Mouse (Mus musculus): Measurements from ENCODE around the gene Gls. TPM values are rescaled to one million over a fixed set of nuclear protein-coding genes. Genes with fewer than 3 reads are reported as not detected.
A peak's percentile ranks its signal among the peaks of the same experiment; 100 is the strongest.

Gene Gls
- polyA plus RNA-seq, 1 experiment from 2014 or later, result 22.3 TPM

- H3K27me3 ChIP-seq, result no peaks in the 10 kb centered on the region
- no peak overlapping the region for H3K4me3 ChIP-seq
- no peak overlapping the region for H3K27ac ChIP-seq
- ATAC-seq (replicated peaks; ENCODE audit: insufficient number of reproducible peaks, insufficient read depth, low FRiP score, low read depth), result no peak
- peaks cover 13% of the 10 kb centered on the region for H3K4me1 ChIP-seq (replicated peaks)
- WGBS, result 70% methylated on average over 4 of the region's 4 CpGs
- no peaks in the 10 kb centered on the region for H3K9me3 ChIP-seq (replicated peaks)
- peaks cover 20% of the 10 kb centered on the region for H3K36me3 ChIP-seq
- H3K4me2 ChIP-seq, result no peak overlapping the region
- H3K9ac ChIP-seq, result no peak overlapping the region
These were observed 89.8 kb downstream of the Gls start for GRCm38 (mm10) chr1:52143191-52143590.

- H3K36me3 ChIP-seq, result peaks cover 31% of the 10 kb centered on the region
- H3K9ac ChIP-seq, result no peak overlapping the region
- H3K4me1 ChIP-seq (replicated peaks), result peaks cover 8% of the 10 kb centered on the region; the same call in 1 of the 2 replicates
- ATAC-seq (replicated peaks; ENCODE audit: insufficient number of reproducible peaks, insufficient read depth, low FRiP score, low read depth), result no peak
- no peaks in the 10 kb centered on the region for H3K9me3 ChIP-seq (replicated peaks)
- H3K4me3 ChIP-seq, result no peak overlapping the region
- H3K4me2 ChIP-seq, result no peak overlapping the region
- no peak overlapping the region for H3K27ac ChIP-seq
- no peaks in the 10 kb centered on the region for H3K27me3 ChIP-seq
- WGBS, result 57% methylated on average over 4 of the region's 4 CpGs
These were observed 90.9 kb downstream of the Gls start for GRCm38 (mm10) chr1:52142117-52142516.

- no peak for ATAC-seq (replicated peaks; ENCODE audit: insufficient number of reproducible peaks, insufficient read depth, low FRiP score, low read depth)
- Histone ChIP-seq H3K9ac (no peak overlapping the region), H3K27me3 (no peaks in the 10 kb centered on the region), H3K9me3 (replicated peaks) (no peaks in the 10 kb centered on the region), H3K4me1 (replicated peaks) (peaks cover 8% of the 10 kb centered on the region; the same call in 1 of the 2 replicates), H3K27ac (no peak overlapping the region), H3K4me2 (no peak overlapping the region), H3K4me3 (no peak overlapping the region), H3K36me3 (peaks cover 35% of the 10 kb centered on the region)
- WGBS, result 38% methylated on average over 3 of the region's 3 CpGs
These were observed 91.5 kb downstream of the Gls start for GRCm38 (mm10) chr1:52141482-52141881.

- Histone ChIP-seq H3K4me2 (no peak overlapping the region), H3K27ac (no peak overlapping the region), H3K9me3 (replicated peaks) (no peaks in the 10 kb centered on the region), H3K9ac (no peak overlapping the region), H3K4me1 (replicated peaks) (peaks cover 8% of the 10 kb centered on the region; the same call in 1 of the 2 replicates), H3K4me3 (no peak overlapping the region), H3K27me3 (no peaks in the 10 kb centered on the region), H3K36me3 (peaks cover 37% of the 10 kb centered on the region)
- ATAC-seq (replicated peaks; ENCODE audit: insufficient number of reproducible peaks, insufficient read depth, low FRiP score, low read depth), result no peak
- 78% methylated on average over 9 of the region's 9 CpGs for WGBS
These were observed 92.5 kb downstream of the Gls start for GRCm38 (mm10) chr1:52140534-52140933.

GRCm38 (mm10) chr1:52137292-52137691, 95.7 kb downstream of the Gls start:
- Histone ChIP-seq H3K27me3 (no peaks in the 10 kb centered on the region), H3K36me3 (peaks cover 37% of the 10 kb centered on the region), H3K4me2 (no peak overlapping the region), H3K9ac (no peak overlapping the region), H3K9me3 (replicated peaks) (no peaks in the 10 kb centered on the region), H3K4me3 (no peak overlapping the region), H3K4me1 (replicated peaks) (peaks cover 5% of the 10 kb centered on the region; the same call in 1 of the 2 replicates), H3K27ac (no peak overlapping the region)
- ATAC-seq (replicated peaks; ENCODE audit: insufficient number of reproducible peaks, insufficient read depth, low FRiP score, low read depth), result no peak
- 70% methylated on average over 16 of the region's 16 CpGs for WGBS

- H3K4me1 ChIP-seq (replicated peaks), result no peaks in the 10 kb centered on the region
- 84% methylated on average over 8 of the region's 8 CpGs for WGBS
- H3K4me2 ChIP-seq, result no peak overlapping the region
- H3K36me3 ChIP-seq, result peaks cover 34% of the 10 kb centered on the region
- H3K4me3 ChIP-seq, result no peak overlapping the region
- no peak overlapping the region for H3K9ac ChIP-seq
- H3K27me3 ChIP-seq, result no peaks in the 10 kb centered on the region
- no peaks in the 10 kb centered on the region for H3K9me3 ChIP-seq (replicated peaks)
- no peak overlapping the region for H3K27ac ChIP-seq
- no peak for ATAC-seq (replicated peaks; ENCODE audit: insufficient number of reproducible peaks, insufficient read depth, low FRiP score, low read depth)
These were observed 99.8 kb downstream of the Gls start for GRCm38 (mm10) chr1:52133254-52133653.

- Histone ChIP-seq H3K9me3 (replicated peaks) (no peaks in the 10 kb centered on the region), H3K27ac (no peak overlapping the region), H3K4me3 (no peak overlapping the region), H3K27me3 (no peaks in the 10 kb centered on the region), H3K4me1 (replicated peaks) (no peaks in the 10 kb centered on the region), H3K9ac (no peak overlapping the region), H3K4me2 (no peak overlapping the region), H3K36me3 (peaks cover 27% of the 10 kb centered on the region)
- WGBS, result 79% methylated on average over 11 of the region's 11 CpGs
- ATAC-seq (replicated peaks; ENCODE audit: insufficient number of reproducible peaks, insufficient read depth, low FRiP score, low read depth), result no peak
These were observed 101.2 kb downstream of the Gls start for GRCm38 (mm10) chr1:52131787-52132377.

- no peak overlapping the region for H3K9ac ChIP-seq
- no peaks in the 10 kb centered on the region for H3K27me3 ChIP-seq
- no peak overlapping the region for H3K4me3 ChIP-seq
- no peak overlapping the region for H3K4me2 ChIP-seq
- no peak overlapping the region for H3K27ac ChIP-seq
- ATAC-seq (replicated peaks; ENCODE audit: insufficient number of reproducible peaks, insufficient read depth, low FRiP score, low read depth), result no peak
- H3K36me3 ChIP-seq, result peaks cover 36% of the 10 kb centered on the region
- no peaks in the 10 kb centered on the region for H3K9me3 ChIP-seq (replicated peaks)
- WGBS, result 62% methylated on average over 6 of the region's 6 CpGs
- no peaks in the 10 kb centered on the region for H3K4me1 ChIP-seq (replicated peaks)
These were observed 103.2 kb downstream of the Gls start for GRCm38 (mm10) chr1:52129794-52130193.

GRCm38 (mm10) chr1:52127350-52127749, 105.7 kb downstream of the Gls start:
- H3K4me3 ChIP-seq, result no peak overlapping the region
- H3K27me3 ChIP-seq, result no peaks in the 10 kb centered on the region
- peaks cover 33% of the 10 kb centered on the region for H3K36me3 ChIP-seq
- H3K4me2 ChIP-seq, result no peak overlapping the region
- H3K9ac ChIP-seq, result no peak overlapping the region
- H3K4me1 ChIP-seq (replicated peaks), result no peaks in the 10 kb centered on the region
- H3K27ac ChIP-seq, result no peak overlapping the region
- ATAC-seq (replicated peaks; ENCODE audit: insufficient number of reproducible peaks, insufficient read depth, low FRiP score, low read depth), result no peak
- H3K9me3 ChIP-seq (replicated peaks), result no peaks in the 10 kb centered on the region
- WGBS, result 90% methylated on average over 6 of the region's 6 CpGs

- Histone ChIP-seq H3K36me3 (peaks cover 28% of the 10 kb centered on the region), H3K4me1 (replicated peaks) (peaks cover 5% of the 10 kb centered on the region; the same call in 1 of the 2 replicates), H3K9ac (no peak overlapping the region), H3K27ac (no peak overlapping the region), H3K4me3 (no peak overlapping the region), H3K9me3 (replicated peaks) (no peaks in the 10 kb centered on the region), H3K27me3 (no peaks in the 10 kb centered on the region), H3K4me2 (no peak overlapping the region)
- no peak for ATAC-seq (replicated peaks; ENCODE audit: insufficient number of reproducible peaks, insufficient read depth, low FRiP score, low read depth)
- WGBS, result 62% methylated on average over 3 of the region's 3 CpGs
These were observed 108.2 kb downstream of the Gls start for GRCm38 (mm10) chr1:52124818-52125217.

- Histone ChIP-seq H3K4me2 (no peak overlapping the region), H3K27me3 (no peaks in the 10 kb centered on the region), H3K4me1 (replicated peaks) (peaks cover 10% of the 10 kb centered on the region), H3K9me3 (replicated peaks) (no peaks in the 10 kb centered on the region), H3K4me3 (no peak overlapping the region), H3K36me3 (peaks cover 8% of the 10 kb centered on the region), H3K9ac (no peak overlapping the region), H3K27ac (no peak overlapping the region)
- 88% methylated on average over 3 of the region's 3 CpGs for WGBS
- no peak for ATAC-seq (replicated peaks; ENCODE audit: insufficient number of reproducible peaks, insufficient read depth, low FRiP score, low read depth)
These were observed 112.0 kb downstream of the Gls start for GRCm38 (mm10) chr1:52121052-52121451.

- no peaks in the 10 kb centered on the region for H3K27me3 ChIP-seq
- peaks cover 10% of the 10 kb centered on the region for H3K4me1 ChIP-seq (replicated peaks)
- H3K9me3 ChIP-seq (replicated peaks), result no peaks in the 10 kb centered on the region
- ATAC-seq (replicated peaks; ENCODE audit: insufficient number of reproducible peaks, insufficient read depth, low FRiP score, low read depth), result no peak
- peak overlapping the region; percentile 81 for H3K9ac ChIP-seq
- no peak overlapping the region for H3K27ac ChIP-seq
- peak overlapping the region; percentile 85 for H3K4me3 ChIP-seq
- H3K36me3 ChIP-seq, result peaks cover 4% of the 10 kb centered on the region
- 25% methylated on average over 10 of the region's 10 CpGs for WGBS
- H3K4me2 ChIP-seq, result peak overlapping the region; percentile 78
These were observed 112.8 kb downstream of the Gls start for GRCm38 (mm10) chr1:52120191-52120590.

Data from heart, embryonic 15.5 days (tissue).